Mouse (Mus musculus): ENCODE data around the gene Syap1. TPM values are rescaled to one million over a fixed set of nuclear protein-coding genes. Genes with fewer than 3 reads are reported as not detected.

Syap1 gene
- polyA plus RNA-seq (2015; fragmentation: Nextera tagmentation; extraction: Ambion mirVana): 36.8 and 37.3 TPM in 2 replicates

- H3K36me3 ChIP-seq (ENCODE audit: control insufficient read depth, insufficient read depth, low read length): no peaks in the 10 kb centered on the region
- H3K27ac ChIP-seq (ENCODE audit: low read length): 0 out of 2 replicates have a peak within 1 kb of the TSS, but pooled peaks have one; percentile 55
- H3K9me3 ChIP-seq (replicated peaks; ENCODE audit: control insufficient read depth, low read length, poor library complexity, severe bottlenecking): no peaks in the 10 kb centered on the region
- 18% methylated on average over 33 of the region's 47 CpGs for WGBS
- ATAC-seq: peak; percentile 96
- peak within 1 kb of the TSS; percentile 64 for H3K4me3 ChIP-seq (ENCODE audit: low read depth, low read length)
- H3K9ac ChIP-seq (ENCODE audit: low read depth, low read length): peak within 1 kb of the TSS; percentile 79
- peak within 1 kb of the TSS; percentile 63 for H3K4me2 ChIP-seq (ENCODE audit: low read length)
- peaks cover 10% of the 10 kb centered on the region for H3K4me1 ChIP-seq (ENCODE audit: control insufficient read depth, insufficient read depth, low read length)
- H3K27me3 ChIP-seq (ENCODE audit: control insufficient read depth, insufficient read depth, low read depth, low read length): no peaks in the 10 kb centered on the region
Observed at GRCm38 (mm10) chrX:162887931-162888511, at the start of gene Syap1. Syap1 (minus strand) TSS chrX:162888447.

DNA sequence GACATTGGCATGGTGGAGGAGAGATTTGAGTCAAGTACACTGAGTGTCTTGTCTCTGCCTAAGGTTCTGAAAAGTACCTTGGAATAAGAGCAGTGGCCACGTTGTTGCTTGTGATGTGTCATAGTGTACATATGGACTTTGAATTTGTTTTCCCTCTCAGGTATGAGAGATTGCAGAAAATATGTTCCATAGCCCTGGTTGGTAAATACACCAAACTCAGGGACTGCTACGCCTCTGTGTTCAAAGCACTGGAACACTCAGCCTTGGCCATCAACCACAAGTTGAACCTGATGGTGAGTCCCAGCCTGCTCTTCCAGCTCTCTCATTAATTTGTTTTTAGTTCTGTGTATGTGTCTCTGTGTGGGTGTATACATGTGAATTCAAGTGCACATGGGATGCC, 43.2 kb upstream of the Syap1 start:
- Histone ChIP-seq H3K9me3 (replicated peaks; ENCODE audit: control insufficient read depth, low read length, poor library complexity, severe bottlenecking) (no peaks in the 10 kb centered on the region), H3K4me1 (ENCODE audit: control insufficient read depth, insufficient read depth, low read length) (no peaks in the 10 kb centered on the region), H3K27me3 (ENCODE audit: control insufficient read depth, insufficient read depth, low read depth, low read length) (no peaks in the 10 kb centered on the region), H3K9ac (ENCODE audit: low read depth, low read length) (no peak overlapping the region), H3K36me3 (ENCODE audit: control insufficient read depth, insufficient read depth, low read length) (peaks cover 8% of the 10 kb centered on the region; the same call in 1 of the 2 replicates), H3K4me3 (ENCODE audit: low read depth, low read length) (no peak overlapping the region), H3K4me2 (ENCODE audit: low read length) (no peak overlapping the region), H3K27ac (ENCODE audit: low read length) (no peak overlapping the region)
- WGBS: 95% methylated on average over 2 of the region's 2 CpGs
- ATAC-seq: no peak

- 85% methylated on average over 8 of the region's 8 CpGs for WGBS
- H3K9me3 ChIP-seq (replicated peaks; ENCODE audit: control insufficient read depth, low read length, poor library complexity, severe bottlenecking): no peaks in the 10 kb centered on the region
- no peaks in the 10 kb centered on the region for H3K27me3 ChIP-seq (ENCODE audit: control insufficient read depth, insufficient read depth, low read depth, low read length)
- H3K4me2 ChIP-seq (ENCODE audit: low read length): no peak overlapping the region
- ATAC-seq: no peak
- H3K27ac ChIP-seq (ENCODE audit: low read length): no peak overlapping the region
- H3K9ac ChIP-seq (ENCODE audit: low read depth, low read length): no peak overlapping the region
- H3K4me3 ChIP-seq (ENCODE audit: low read depth, low read length): no peak overlapping the region
- H3K36me3 ChIP-seq (ENCODE audit: control insufficient read depth, insufficient read depth, low read length): no peaks in the 10 kb centered on the region
- no peaks in the 10 kb centered on the region for H3K4me1 ChIP-seq (ENCODE audit: control insufficient read depth, insufficient read depth, low read length)
Observed at GRCm38 (mm10) chrX:162921487-162922125, 33.4 kb upstream of the Syap1 start.

GRCm38 (mm10) chrX:162915697-162916096, 27.4 kb upstream of the Syap1 start:
- Histone ChIP-seq H3K9ac (ENCODE audit: low read depth, low read length) (no peak overlapping the region), H3K4me3 (ENCODE audit: low read depth, low read length) (no peak overlapping the region), H3K27ac (ENCODE audit: low read length) (no peak overlapping the region), H3K9me3 (replicated peaks; ENCODE audit: control insufficient read depth, low read length, poor library complexity, severe bottlenecking) (no peaks in the 10 kb centered on the region), H3K36me3 (ENCODE audit: control insufficient read depth, insufficient read depth, low read length) (no peaks in the 10 kb centered on the region), H3K4me2 (ENCODE audit: low read length) (no peak overlapping the region), H3K4me1 (ENCODE audit: control insufficient read depth, insufficient read depth, low read length) (no peaks in the 10 kb centered on the region), H3K27me3 (ENCODE audit: control insufficient read depth, insufficient read depth, low read depth, low read length) (no peaks in the 10 kb centered on the region)
- WGBS: 42% methylated on average over 5 of the region's 5 CpGs
- ATAC-seq: no peak

GRCm38 (mm10) chrX:162913651-162914050, 25.4 kb upstream of the Syap1 start:
- H3K4me3 ChIP-seq (ENCODE audit: low read depth, low read length): no peak overlapping the region
- WGBS: 98% methylated on average over 3 of the region's 3 CpGs
- H3K9ac ChIP-seq (ENCODE audit: low read depth, low read length): no peak overlapping the region
- no peaks in the 10 kb centered on the region for H3K9me3 ChIP-seq (replicated peaks; ENCODE audit: control insufficient read depth, low read length, poor library complexity, severe bottlenecking)
- no peaks in the 10 kb centered on the region for H3K4me1 ChIP-seq (ENCODE audit: control insufficient read depth, insufficient read depth, low read length)
- no peaks in the 10 kb centered on the region for H3K27me3 ChIP-seq (ENCODE audit: control insufficient read depth, insufficient read depth, low read depth, low read length)
- H3K36me3 ChIP-seq (ENCODE audit: control insufficient read depth, insufficient read depth, low read length): no peaks in the 10 kb centered on the region
- no peak overlapping the region for H3K4me2 ChIP-seq (ENCODE audit: low read length)
- no peak overlapping the region for H3K27ac ChIP-seq (ENCODE audit: low read length)
- no peak for ATAC-seq

GRCm38 (mm10) chrX:162907554-162907953, 19.3 kb upstream of the Syap1 start:
- no peaks in the 10 kb centered on the region for H3K36me3 ChIP-seq (ENCODE audit: control insufficient read depth, insufficient read depth, low read length)
- H3K9ac ChIP-seq (ENCODE audit: low read depth, low read length): no peak overlapping the region
- H3K4me3 ChIP-seq (ENCODE audit: low read depth, low read length): no peak overlapping the region
- no peak overlapping the region for H3K27ac ChIP-seq (ENCODE audit: low read length)
- H3K9me3 ChIP-seq (replicated peaks; ENCODE audit: control insufficient read depth, low read length, poor library complexity, severe bottlenecking): no peaks in the 10 kb centered on the region
- ATAC-seq: no peak
- H3K4me2 ChIP-seq (ENCODE audit: low read length): no peak overlapping the region
- peaks cover 4% of the 10 kb centered on the region; the same call in 1 of the 2 replicates for H3K4me1 ChIP-seq (ENCODE audit: control insufficient read depth, insufficient read depth, low read length)
- H3K27me3 ChIP-seq (ENCODE audit: control insufficient read depth, insufficient read depth, low read depth, low read length): no peaks in the 10 kb centered on the region
- WGBS: 69% methylated on average over 3 of the region's 3 CpGs

DNA sequence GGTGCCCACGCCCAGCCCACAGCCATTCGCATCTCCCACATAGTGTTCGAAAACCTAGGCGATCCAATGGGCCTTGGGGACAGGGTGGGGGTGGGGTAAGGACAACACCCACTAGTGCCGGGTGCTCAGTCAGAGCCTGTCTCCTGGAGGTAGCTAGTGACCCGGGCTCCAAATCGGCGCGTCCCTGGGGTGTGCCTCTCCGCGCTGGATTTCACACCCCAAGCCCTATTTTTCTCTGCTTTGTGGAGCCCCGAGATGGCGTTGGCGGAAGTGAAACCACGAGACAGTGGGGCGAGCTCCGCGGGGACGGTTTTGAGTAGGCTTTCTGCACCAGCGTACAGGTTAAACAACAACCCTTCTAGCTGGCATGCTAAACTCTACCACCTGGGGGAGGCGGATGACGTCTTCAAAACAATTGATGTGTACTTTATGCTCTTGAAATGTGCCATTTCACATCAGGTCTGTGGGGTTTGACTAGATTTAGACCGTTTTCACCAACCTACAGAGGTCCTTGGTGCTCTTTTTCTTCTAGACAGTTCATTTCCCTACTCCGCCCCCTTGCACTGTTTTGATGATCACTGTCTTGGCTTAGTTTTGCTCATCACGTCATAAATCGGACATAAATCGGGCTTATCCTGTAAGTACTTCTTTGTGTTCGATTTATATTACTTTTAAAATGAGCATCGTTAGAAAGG, 13.9 kb upstream of the Syap1 start:
- H3K27ac ChIP-seq (ENCODE audit: low read length): peak overlapping the region; percentile 83
- H3K36me3 ChIP-seq (ENCODE audit: control insufficient read depth, insufficient read depth, low read length): no peaks in the 10 kb centered on the region
- peak overlapping the region; percentile 63 for H3K4me2 ChIP-seq (ENCODE audit: low read length)
- H3K9me3 ChIP-seq (replicated peaks; ENCODE audit: control insufficient read depth, low read length, poor library complexity, severe bottlenecking): no peaks in the 10 kb centered on the region
- peaks cover 4% of the 10 kb centered on the region; the same call in 1 of the 2 replicates for H3K4me1 ChIP-seq (ENCODE audit: control insufficient read depth, insufficient read depth, low read length)
- peak; percentile 78 for ATAC-seq
- H3K27me3 ChIP-seq (ENCODE audit: control insufficient read depth, insufficient read depth, low read depth, low read length): no peaks in the 10 kb centered on the region
- peak overlapping the region; percentile 59 for H3K4me3 ChIP-seq (ENCODE audit: low read depth, low read length)
- WGBS: 31% methylated on average over 29 of the region's 29 CpGs
- peak overlapping the region; percentile 78 for H3K9ac ChIP-seq (ENCODE audit: low read depth, low read length)

GRCm38 (mm10) chrX:162901371-162902039, 13.3 kb upstream of the Syap1 start:
- H3K4me2 ChIP-seq (ENCODE audit: low read length): peak overlapping the region; percentile 63

More at GRCm38 (mm10) chrX:162901371-162902039, 13.3 kb upstream of the Syap1 start:
- peak overlapping the region; percentile 83 for H3K27ac ChIP-seq (ENCODE audit: low read length)
- H3K36me3 ChIP-seq (ENCODE audit: control insufficient read depth, insufficient read depth, low read length): no peaks in the 10 kb centered on the region
- no peaks in the 10 kb centered on the region for H3K9me3 ChIP-seq (replicated peaks; ENCODE audit: control insufficient read depth, low read length, poor library complexity, severe bottlenecking)
- H3K9ac ChIP-seq (ENCODE audit: low read depth, low read length): peak overlapping the region; percentile 78
- peak; percentile 85 for ATAC-seq
- WGBS: 31% methylated on average over 19 of the region's 25 CpGs
- peak overlapping the region; percentile 59 for H3K4me3 ChIP-seq (ENCODE audit: low read depth, low read length)
- H3K27me3 ChIP-seq (ENCODE audit: control insufficient read depth, insufficient read depth, low read depth, low read length): no peaks in the 10 kb centered on the region
- peaks cover 4% of the 10 kb centered on the region; the same call in 1 of the 2 replicates for H3K4me1 ChIP-seq (ENCODE audit: control insufficient read depth, insufficient read depth, low read length)
